Mouse (Mus musculus) large intestine, adult 2 months (tissue): Measurements from ENCODE around the gene Hectd4. TPM values are rescaled to one million over a fixed set of nuclear protein-coding genes. Genes with fewer than 3 reads are reported as not detected.

ENCODE experiments used
- DNase-seq: peaks from one replicate; pipeline ENCODE4 v3.0.0-alpha.2; 2012; ENCODE audit warnings: low read depth, low spot score
- WGBS: fragments of 180-500 bp; shearing (Covaris S2); methylation state at CpG from one replicate; pipeline ENCODE4 v1.1.7; 2018; 5-methylcytosine and 5-hydroxymethylcytosine counted together
- polyA plus RNA-seq: library from polyadenylated mRNA; depleted of rRNA; stranded (reverse); fragments of >200 nt; gene quantifications from 2 replicates; pipeline ENCODE4 v1.2.3, GENCODE M21; 2012

Hectd4 gene
- polyA plus RNA-seq, 1 experiment, result 9.5 TPM

DNA sequence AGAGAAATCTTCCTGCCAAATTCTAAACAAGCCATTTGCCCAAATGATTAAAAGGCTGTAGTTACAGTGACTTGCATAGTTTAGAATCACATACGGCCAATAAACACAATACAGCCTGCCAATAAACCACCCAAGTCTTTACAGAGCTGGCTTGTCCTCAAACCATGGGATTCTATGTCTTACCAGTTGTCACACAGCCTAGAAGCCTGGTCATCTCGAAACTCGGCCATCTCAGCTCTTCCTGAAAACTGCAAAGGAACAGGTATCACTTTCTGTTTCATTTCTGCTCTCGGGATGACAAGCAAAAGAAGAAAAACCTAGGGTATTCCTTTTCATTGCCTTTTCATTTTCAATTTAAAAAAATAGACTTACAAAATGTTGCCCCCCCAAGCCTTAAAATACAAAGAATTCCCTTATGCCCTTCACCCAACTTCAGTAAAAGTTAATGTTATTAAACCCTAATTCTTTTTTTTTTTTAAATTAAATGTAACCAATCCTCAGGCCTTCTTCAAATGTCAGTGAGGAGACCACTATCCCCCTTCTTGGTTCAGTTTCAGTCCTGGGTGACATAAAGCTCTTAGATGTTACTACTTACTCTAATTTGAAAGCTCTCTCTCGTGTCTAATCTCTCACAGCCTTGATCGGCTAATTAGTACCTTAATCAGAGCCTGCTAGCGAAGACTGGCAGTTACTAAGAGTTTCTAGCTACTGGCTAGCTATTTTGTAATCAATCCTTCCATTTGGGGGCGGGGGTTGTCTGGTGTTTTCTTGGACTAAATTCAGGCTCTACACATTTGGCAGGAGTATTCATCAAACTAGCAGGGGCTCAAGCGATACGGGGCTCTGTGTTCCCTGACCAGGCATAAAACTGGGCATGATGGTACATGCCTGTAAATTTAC, 164.1 kb downstream of the Hectd4 start:
- WGBS, result 19% methylated on average over 10 of the region's 10 CpGs
- DNase-seq, result peak; percentile 43

DNA sequence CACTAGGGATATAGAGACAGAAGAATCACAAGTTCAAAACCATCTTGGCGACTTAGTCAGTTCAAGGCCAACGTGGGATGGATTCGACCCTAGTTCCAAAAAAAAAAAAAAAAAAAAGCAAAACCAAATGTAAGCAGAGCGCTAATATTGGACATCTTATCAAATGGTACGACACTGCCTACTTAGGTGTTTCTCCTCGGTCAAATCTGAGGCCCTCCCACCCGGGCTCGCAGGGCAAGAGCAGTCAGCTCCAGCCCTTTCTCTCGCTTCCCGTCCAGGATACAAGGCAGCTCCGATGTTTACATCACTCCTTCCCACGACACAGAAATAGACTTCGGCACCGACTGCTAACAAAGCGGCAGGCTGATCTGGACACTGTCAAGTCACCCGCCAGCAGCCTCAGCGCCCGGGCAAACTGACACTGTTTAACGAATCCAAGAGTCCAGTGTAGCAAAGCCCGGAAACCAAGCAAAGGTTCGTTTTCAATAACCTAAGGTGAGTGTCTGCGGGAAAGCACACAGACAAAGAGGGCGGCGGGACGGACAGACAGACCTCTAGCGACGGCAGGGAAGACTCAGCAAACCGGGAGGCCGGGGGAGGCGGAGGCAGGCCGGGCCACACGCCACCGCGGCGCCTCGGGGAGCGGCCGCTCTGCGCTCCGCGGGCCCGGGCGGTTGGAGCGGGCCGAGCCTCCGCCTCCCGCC, 164.9 kb downstream of the Hectd4 start:
- WGBS, result under 1% methylated on average over 45 of the region's 47 CpGs
- peak; percentile 28 for DNase-seq

GRCm38 (mm10) chr5:121385461-121386119, 165.6 kb downstream of the Hectd4 start, which contains the start of gene Trafd1:
Trafd1 (minus strand) TSS chr5:121385632.
- DNase-seq, result peak; percentile 66
- 1% methylated on average over 33 of the region's 45 CpGs for WGBS

DNA sequence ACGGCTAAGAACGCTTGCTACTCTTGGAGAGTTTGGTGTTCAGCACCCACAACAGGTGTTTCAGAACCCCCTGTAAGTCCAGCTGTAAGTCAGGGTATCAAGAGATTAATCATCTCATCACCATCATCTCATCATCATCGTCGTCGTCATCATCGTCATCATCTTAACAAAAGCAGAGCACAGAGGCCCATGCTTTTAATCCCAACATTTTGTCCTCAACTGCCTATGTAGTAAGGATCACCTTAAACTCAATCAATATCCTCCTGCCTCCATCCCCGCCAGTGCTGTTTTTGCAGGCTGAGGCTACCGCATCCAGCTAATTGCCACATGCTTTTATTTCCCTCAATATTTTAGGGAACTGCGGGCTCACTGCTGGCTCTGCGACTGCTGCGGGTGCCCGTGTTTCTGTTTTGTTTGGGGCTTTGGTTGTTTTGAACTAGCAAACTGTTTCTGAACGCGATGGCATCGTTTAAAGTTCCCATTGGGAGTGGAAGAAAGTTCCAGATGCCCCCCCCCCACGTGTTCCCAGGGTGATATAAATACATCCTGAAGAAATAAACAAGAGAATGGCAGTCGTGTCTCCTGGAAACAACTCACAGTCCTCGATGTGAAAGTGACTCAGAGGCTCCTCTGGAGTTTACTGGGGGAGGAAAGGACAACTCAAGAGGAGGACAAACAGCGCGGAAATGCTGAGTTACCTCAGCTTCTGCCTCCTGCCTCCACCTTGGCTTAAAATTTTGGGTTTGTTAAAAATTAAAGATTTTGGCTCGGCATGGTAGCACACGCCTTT, 166.3 kb downstream of the Hectd4 start:
- 28% methylated on average over 22 of the region's 22 CpGs for WGBS
- DNase-seq, result no peak

- DNase-seq, result no peak
- 63% methylated on average over 4 of the region's 4 CpGs for WGBS
Observed at GRCm38 (mm10) chr5:121387126-121387525, 167.1 kb downstream of the Hectd4 start.

GRCm38 (mm10) chr5:121389106-121389505, 169.1 kb downstream of the Hectd4 start:
- WGBS, result 71% methylated on average over 7 of the region's 7 CpGs
- DNase-seq, result no peak

- no peak for DNase-seq
Observed at GRCm38 (mm10) chr5:121389691-121390090, 169.7 kb downstream of the Hectd4 start.

GRCm38 (mm10) chr5:121392667-121393380, 172.8 kb downstream of the Hectd4 start:
- no peak for DNase-seq
- 53% methylated on average over 16 of the region's 16 CpGs for WGBS

- 61% methylated on average over 3 of the region's 3 CpGs for WGBS
- no peak for DNase-seq
Observed at GRCm38 (mm10) chr5:121393402-121393801, 173.4 kb downstream of the Hectd4 start.

GRCm38 (mm10) chr5:121395621-121396020, 175.6 kb downstream of the Hectd4 start:
- DNase-seq, result no peak
- 77% methylated on average over 5 of the region's 5 CpGs for WGBS

DNA sequence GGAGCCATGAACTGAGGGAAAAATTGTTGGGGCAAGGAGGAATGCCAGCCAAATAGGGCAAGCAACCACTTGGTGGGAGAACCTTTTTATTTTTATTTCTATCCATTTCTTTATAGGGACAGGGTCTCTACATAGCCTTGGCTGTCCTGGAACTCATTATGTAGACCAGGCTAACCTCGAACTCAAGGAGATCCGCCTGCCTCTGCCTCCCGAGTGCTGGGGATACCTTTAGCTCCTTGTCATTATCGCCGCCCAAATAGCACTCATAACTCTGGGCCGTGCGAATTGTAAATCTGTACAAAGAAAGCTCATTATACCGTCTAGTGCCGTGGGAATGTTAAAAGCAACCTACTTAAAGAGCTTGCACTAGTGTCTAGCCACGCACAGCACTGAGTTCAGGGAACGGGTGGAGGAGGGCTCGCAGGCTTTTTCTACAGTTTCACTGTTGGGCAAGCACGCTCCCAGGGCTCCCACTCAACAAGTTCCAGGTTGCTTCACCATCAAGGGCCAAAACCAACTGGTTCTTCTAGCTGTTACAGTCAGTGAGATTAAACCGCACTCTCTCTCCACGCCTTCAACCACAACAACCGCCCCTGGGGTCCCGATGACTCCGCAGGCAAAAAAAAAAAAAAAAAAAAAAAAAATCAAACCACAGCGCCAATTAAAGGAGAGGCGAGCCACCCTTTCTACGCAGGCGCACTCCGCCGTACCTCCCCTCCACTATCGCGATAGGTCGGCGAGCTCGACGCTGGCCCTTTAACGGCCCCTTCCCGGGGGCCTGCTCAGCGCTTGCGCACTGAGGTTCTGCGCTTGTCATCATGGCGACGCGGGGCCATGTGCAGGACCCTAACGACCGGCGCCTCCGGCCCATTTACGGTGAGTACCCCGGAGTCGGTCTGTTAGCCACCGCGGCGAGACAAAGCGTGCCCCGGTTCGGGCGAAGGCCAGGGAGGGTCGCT, 177.4 kb downstream of the Hectd4 start, which contains the start of gene Naa25:
TSS of gene Naa25 (plus strand) at position 750 of the 959 bp plus-strand sequence.
- WGBS, result 5% methylated on average over 53 of the region's 53 CpGs
- DNase-seq, result peak; percentile 82

GRCm38 (mm10) chr5:121398146-121398964, 178.3 kb downstream of the Hectd4 start:
- DNase-seq, result no peak
- 1% methylated on average over 67 of the region's 67 CpGs for WGBS

DNA sequence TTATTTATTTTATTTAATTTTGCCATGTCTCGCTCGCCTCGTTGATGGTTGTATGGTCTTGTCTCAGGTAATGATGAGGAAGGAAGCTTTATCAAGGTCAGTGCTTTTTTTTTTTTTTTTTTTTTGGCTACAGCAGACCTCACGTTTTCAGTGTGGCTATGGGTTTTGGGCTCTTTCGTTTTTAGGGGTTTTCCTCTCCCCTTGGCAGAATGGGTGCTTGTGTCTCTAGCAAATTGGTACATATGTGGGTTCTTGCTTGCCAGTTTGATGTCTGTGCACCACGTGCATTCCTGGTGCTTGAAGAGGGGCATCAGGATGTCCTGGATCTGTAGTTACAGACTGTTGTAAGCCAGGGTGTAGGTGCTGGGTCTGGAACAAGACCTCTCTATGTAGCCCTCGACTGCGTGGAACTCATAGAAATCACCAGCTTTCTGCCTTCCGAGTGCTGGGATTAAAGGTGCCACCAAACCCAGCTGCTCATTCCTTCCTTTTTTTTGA, 179.0 kb downstream of the Hectd4 start:
- WGBS, result 22% methylated on average over 9 of the region's 9 CpGs
- DNase-seq, result no peak

- 41% methylated on average over 5 of the region's 5 CpGs for WGBS
Observed at GRCm38 (mm10) chr5:121399540-121399939, 179.5 kb downstream of the Hectd4 start.

DNA sequence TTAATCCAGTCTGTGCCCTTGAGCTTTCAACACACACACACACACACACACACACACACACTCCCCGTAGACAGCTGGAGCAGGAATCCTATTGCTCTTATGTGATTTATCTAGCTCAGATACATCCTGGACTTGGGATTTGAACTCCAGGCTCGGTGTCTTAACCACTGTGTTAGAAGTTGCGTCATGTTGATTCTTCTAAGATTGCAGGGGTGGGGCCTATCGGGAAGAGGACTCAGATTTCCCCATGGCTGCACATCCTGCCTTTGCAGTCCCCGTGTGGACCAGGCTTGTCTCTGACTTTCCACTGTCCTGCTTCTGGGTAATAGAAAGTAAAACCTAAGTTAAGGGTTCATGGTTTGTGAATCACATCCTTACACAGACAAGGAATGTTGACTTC, 180.0 kb downstream of the Hectd4 start:
- 17% methylated on average over 5 of the region's 5 CpGs for WGBS
- DNase-seq, result no peak

More at GRCm38 (mm10) chr5:121399540-121399939, 179.5 kb downstream of the Hectd4 start:
- DNase-seq, result no peak

GRCm38 (mm10) chr5:121400849-121401248, 180.8 kb downstream of the Hectd4 start:
- 55% methylated on average over 5 of the region's 5 CpGs for WGBS
- no peak for DNase-seq

DNA sequence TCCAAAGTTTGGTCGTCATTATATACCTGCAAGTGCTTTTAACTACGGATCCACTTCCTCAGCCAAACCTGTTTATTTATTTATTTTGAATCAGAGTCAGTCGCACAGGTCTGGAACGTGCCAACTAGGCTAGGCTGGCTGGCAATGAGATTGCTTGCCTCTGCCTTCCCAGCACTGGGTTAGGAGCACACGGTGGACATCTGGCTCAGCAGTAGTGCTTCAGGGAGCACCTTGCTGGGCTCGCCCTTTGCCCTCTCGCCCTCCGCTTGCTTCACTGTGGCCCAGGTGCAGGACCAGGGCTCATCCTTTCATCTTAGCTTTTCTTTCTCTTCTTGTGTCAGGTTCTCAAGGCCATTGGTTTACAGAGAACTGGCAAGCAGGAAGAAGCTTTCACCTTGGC, 187.8 kb downstream of the Hectd4 start:
- no peak for DNase-seq
- 48% methylated on average over 8 of the region's 8 CpGs for WGBS
